Mouse (Mus musculus) NIH3T3 (cell line): Measurements from ENCODE around the gene Fam198b.
"Not testable (repeated sequence)": the region's sequence is repeated elsewhere in the genome, so short reads cannot be mapped to it uniquely, and the experiment has no call there.

Experiments
- DNase-seq: peaks from one replicate; pipeline ENCODE4 v3.0.0-alpha.2; 2012; ENCODE audit warnings: low read depth

The Fam198b gene

GRCm38 (mm10) chr3:79925950-79926697 lies 41.8 kb downstream of the Fam198b start:
- no peak for DNase-seq

DNA sequence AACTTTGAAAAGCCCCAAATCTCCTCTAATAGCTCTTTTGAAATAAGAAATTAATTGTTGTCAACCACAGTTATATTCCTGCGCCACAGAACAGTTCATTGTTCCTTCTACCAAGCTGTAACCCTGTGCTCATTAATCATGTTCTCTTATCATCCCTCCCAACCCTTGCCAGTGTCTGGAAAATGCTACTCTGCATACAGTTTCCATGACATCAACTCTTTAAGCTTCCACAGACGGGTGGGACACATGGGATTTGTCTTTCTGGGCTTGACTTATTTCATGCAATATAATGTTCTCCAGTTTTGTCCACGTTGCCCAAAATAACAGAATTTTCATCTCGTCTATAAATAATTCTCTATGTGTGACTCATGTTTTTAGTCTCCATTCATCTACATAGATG lies 42.7 kb downstream of the Fam198b start:
- DNase-seq = peak; percentile 51

- DNase-seq = no peak
These were observed 44.1 kb downstream of the Fam198b start for GRCm38 (mm10) chr3:79928409-79928808.

DNA sequence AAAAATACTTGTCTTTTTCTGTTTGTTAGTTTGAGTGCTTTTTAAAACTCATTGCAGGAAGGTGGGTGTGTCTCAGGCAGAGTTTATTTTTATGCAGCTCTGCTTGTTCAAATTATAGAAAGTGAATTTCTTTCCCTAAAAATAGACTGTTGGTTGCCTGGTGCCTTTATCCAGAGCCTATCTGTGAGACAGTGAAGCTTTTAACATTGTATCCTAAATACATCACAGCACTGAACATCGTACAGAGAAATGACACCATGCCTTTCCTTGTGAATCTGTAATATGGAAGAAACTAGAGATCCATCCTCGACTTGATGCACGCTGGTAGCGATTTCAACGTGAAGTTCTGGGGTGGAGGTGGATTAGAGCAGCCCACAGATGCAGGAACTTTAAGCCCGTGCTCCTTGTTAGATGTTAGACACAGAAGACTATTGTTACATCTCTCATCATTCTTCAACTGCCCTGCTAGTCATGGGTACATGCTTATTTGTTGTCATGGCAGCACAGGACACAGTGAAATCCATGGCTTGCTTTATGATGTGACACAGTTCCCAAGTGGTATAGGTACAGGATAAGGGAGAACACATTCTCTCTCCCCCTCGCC lies 45.9 kb downstream of the Fam198b start:
- DNase-seq = no peak

DNA sequence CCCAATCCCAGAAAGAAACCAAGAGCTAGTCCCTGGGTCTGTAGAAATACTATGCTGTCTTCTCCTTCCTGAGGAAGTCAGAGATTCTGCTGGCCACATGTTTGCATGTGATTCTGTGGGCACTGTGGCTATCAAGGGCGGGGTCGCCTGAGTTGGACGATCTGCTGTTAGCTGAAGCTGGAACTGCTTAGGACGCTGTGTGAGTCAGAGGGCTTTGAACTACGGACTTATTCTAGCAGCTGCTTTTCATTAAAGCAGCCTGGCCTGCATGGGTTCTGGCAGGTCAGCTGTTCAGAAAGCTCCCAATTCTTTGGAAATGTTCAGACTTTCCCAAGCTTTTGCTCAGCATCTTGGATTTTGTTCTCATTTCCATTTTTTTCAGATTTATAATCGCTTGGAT lies 51.9 kb downstream of the Fam198b start:
- peak; percentile 94 for DNase-seq

- peak; percentile 22 for DNase-seq
These were observed 52.6 kb downstream of the Fam198b start for GRCm38 (mm10) chr3:79936730-79937447.

DNA sequence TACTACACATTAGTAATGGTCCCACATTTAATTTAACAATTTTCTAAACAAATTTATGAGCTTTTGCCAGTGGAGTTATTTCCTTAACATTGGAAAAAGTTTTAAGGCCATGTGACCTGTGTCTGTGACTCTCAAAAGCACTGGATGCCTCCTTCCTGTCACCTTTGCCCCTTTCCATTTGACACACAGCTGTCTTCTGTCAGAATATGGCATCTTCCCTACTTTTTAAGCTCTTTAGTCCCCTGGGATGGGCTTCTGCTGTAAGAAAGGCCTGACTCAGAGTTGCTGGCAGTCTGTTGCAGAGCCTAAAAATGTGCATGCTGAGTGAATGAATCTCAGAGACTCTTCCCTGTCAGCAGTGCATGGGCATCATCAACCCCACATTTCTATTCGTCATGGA lies 63.4 kb downstream of the Fam198b start:
- DNase-seq = peak; percentile 90

- DNase-seq = peak; percentile 65
These were observed 63.8 kb downstream of the Fam198b start for GRCm38 (mm10) chr3:79948151-79948550.

DNA sequence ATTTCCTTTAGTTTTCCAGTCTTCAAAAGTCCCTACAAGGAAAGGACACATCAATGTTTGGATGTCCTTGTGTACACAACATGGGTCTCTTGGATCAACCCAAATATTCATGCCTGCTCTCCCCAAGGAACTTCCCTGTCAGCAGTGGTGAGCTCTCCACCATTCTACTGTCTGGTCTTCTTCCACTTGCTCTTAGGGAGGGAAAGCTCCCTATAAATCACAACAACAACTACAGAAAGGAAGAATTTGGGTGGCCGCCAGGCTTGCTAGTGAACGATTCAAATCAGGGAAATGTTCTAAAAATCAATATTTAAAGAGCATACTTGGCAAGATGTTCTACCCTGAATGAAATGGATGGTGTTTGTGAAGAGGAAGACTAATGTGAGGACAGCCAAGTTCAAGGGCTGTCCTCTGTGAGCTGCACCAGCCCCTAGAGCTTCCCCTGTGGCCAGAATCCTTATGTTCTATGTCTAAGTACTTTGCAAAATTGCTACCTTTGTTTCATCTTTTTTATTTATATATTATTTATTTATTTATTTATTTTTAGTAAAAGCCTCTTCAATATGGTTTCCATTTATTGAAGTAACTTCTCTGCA lies 68.9 kb downstream of the Fam198b start:
- peak; percentile 70 for DNase-seq

DNA sequence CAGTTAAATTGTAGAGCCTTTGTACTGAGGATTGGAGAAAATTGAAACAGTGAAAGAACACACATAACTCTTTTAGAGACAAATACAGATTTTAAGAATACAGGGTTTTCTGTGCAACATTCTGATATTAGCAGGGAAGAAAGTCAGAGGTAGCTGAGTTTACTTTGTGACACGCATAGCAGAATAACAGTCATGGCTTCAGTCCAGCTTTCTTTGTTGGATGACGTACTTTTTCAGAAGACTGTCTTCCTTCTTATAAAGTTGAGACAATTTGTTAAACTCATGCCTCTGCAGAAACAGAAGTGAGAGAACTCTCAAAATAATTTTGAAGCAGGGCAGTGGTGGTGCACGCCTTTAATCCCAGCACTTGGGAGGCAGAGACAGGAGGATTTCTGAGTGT lies 70.9 kb downstream of the Fam198b start:
- DNase-seq = no peak

DNA sequence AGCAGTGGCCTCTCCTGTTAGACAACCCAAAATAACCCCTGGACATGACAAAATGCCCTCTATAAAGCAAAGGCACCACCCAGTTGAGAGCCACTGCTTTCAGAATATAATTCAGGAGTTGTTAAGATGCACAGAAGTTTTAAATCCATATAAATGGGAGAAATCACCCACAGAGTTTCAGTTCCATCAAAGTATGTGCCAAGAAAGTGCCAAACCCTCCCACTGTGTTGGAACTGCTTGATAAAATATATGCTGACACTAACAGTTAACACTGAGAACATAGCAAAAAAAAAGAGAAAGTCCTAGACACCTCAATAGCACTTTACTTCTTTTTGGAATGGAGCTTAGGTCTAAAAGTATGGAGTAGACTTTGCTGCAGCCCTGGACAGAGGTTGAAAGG lies 72.5 kb downstream of the Fam198b start:
- no peak for DNase-seq

DNA sequence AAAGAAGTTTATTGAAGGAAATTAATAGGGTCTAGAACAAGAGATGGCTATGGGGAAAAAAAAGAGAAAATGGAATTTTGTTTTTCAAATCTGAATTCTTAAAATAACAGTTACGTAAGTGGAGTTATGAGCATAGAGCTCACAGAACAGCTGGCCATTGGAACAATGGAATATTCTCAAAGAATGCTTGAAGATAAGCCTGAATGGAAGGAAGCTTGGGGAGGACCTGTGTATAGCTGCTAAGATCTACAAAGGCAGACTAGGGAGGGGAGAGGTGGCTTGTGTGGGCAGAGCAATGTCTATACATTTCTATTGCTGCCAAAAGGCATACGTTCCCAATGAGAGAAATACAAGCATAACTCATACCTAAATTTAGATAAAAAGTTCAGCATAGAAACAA lies 73.4 kb downstream of the Fam198b start:
- no peak for DNase-seq

- no peak for DNase-seq
These were observed 82.4 kb downstream of the Fam198b start for GRCm38 (mm10) chr3:79966709-79967108.

DNA sequence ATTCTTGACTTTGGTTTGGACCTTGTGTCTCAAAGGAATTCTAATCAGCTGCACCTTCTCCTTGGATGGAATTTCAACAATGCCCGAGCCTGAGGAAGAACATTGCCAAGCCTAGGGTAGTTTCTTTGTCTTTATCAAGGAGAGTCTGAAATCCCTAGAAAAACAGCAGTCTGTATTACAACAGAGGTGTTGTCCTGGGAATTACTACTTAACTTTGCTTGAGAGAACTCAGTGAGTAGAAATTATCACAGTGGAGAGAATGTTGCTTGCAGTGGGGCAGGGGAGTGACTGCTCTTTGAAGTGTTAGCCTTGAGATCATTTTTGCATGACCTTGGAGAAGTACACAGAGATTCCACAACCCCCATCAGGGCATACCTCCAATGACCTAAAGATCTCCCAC lies 83.0 kb downstream of the Fam198b start:
- no peak for DNase-seq

DNA sequence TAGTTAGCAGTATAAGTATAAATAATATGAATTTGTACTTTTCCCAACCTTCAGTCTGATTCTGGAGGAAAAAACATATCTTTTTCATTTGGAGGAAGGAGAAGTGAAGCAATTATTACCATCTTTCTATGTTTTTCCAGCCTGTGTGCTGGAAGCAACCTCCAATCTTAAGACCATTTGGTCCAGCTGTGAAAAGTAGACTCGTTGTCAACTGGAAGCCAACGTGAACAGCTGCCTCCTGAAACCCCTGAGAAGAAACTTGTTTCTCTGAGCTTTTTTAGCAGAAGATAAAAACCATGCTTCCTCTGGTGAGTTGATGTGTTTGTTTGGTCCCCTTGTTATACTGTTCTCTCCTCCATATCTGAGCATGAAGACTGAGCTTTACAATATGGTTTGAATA lies 84.1 kb downstream of the Fam198b start:
- DNase-seq = no peak

- DNase-seq = not testable (repeated sequence)
These were observed 85.2 kb downstream of the Fam198b start for GRCm38 (mm10) chr3:79969536-79969935.

- no peak for DNase-seq
These were observed 85.7 kb downstream of the Fam198b start for GRCm38 (mm10) chr3:79970070-79970469.

- no peak for DNase-seq
These were observed 86.2 kb downstream of the Fam198b start for GRCm38 (mm10) chr3:79970498-79970897.

DNA sequence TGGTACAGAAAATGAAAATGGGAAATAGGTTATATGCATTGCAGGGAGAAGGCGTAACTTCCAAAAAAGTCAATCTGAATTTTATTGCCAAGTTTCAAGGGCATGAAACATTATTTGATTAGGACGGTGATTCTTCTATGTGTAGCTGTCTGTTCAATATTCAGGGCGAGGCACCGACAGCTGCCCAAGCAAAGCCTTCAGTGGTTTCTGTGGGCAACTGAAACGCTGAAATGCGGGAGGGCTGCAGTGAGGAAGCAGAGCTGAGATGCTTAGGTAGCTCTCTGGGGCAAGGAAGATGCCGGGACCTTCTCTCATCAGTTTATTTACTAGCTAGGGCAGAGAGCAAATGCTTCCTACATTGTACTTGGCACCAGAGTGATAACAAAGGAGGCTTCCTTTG lies 87.2 kb downstream of the Fam198b start:
- no peak for DNase-seq

GRCm38 (mm10) chr3:79976786-79977185 lies 92.5 kb downstream of the Fam198b start:
- DNase-seq = peak; percentile 44

GRCm38 (mm10) chr3:79977656-79978450 lies 93.5 kb downstream of the Fam198b start:
- DNase-seq = peak; percentile 75

GRCm38 (mm10) chr3:79980714-79981113 lies 96.4 kb downstream of the Fam198b start:
- DNase-seq = peak; percentile 48
